Mouse (Mus musculus): ENCODE measurements at regions not wholly inside any gene's neighbourhood (a gene's known extent, or its start where the extent isn't known, plus 50 kb on each side); places are given as distances from the start of the nearest gene placed in this dataset.

DNA sequence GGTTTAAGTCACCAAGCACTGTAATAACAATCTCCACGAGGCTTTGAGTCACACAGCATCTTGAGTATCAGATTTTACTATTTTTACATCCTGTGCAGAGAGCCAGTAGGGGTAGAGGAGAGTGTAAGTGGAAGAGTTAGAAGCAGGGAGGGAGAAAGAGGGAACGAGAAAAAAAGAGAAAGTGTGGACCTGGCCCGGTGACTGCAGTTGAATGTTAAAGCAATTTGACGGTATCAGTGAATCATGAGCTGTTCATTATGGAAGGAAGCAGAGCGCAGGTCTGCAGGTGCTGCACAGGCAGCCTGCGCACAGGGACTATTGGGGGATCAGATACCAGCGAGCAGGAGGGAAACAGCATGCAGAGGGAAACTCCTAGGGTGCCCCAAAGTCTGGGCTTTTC, 102.6 kb downstream of the Spata18 start:
- TF ChIP-seq GATA1 (IDR thresholded peaks at IDR 0.05; ENCODE audit: borderline replicate concordance, low read length), result no peak
- no peak for TF ChIP-seq CTCF (IDR thresholded peaks at IDR 0.05; ENCODE audit: low read depth, low read length)
- TF ChIP-seq TAL1 (conservative IDR thresholded peaks at IDR 0.05; ENCODE audit: low read depth, low read length), result no peak
- no peak for TF ChIP-seq GATA2 (IDR thresholded peaks at IDR 0.05; ENCODE audit: borderline replicate concordance, low read depth, low read length)
- no peak for TF ChIP-seq POLR2AphosphoS5 (IDR thresholded peaks at IDR 0.05; ENCODE audit: insufficient replicate concordance, low read depth, low read length)

Measured in G1E (cell line).